Mouse (Mus musculus) heart, embryonic 11.5 days (tissue): ENCODE results near the gene Slc15a3. TPM values are rescaled to one million over a fixed set of nuclear protein-coding genes. Genes with fewer than 3 reads are reported as not detected.

ENCODE experiments used
- ATAC-seq: fragments of 200-750 bp; cut with Nextera tagmentation; replicated peaks from 2 replicates; pipeline ENCODE4 v1.8.0; 2017; ENCODE audit warnings: moderate library complexity; ENCODE audit not compliant: insufficient number of reproducible peaks, low FRiP score, low TSS enrichment
- H3K27ac ChIP-seq: fragments of 300-500 bp; sonication (generic); 2 replicates; pipeline ENCODE4 v1.5.1; 2014; ENCODE audit warnings: mild to moderate bottlenecking, low read depth, low read length
- H3K27me3 ChIP-seq: fragments of 300-500 bp; sonication (generic); 2 replicates; pipeline ENCODE4 v1.6.1; 2014; ENCODE audit warnings: mild to moderate bottlenecking, low read length, mixed read lengths; ENCODE audit not compliant: control insufficient read depth, insufficient read depth
- H3K36me3 ChIP-seq: fragments of 300-500 bp; sonication (generic); 2 replicates; pipeline ENCODE4 v1.6.1; 2014; ENCODE audit warnings: mild to moderate bottlenecking, low read length, moderate library complexity, mixed read lengths; ENCODE audit not compliant: control insufficient read depth, insufficient read depth
- H3K4me1 ChIP-seq: fragments of 300-500 bp; sonication (generic); 2 replicates; pipeline ENCODE4 v1.6.1; 2014; ENCODE audit warnings: low read length; ENCODE audit not compliant: control insufficient read depth, insufficient read depth
- H3K4me2 ChIP-seq: fragments of 300-500 bp; sonication (generic); 2 replicates; pipeline ENCODE4 v1.6.1; 2014; ENCODE audit warnings: mild to moderate bottlenecking, moderate library complexity
- H3K4me3 ChIP-seq: fragments of 300-500 bp; sonication (generic); 2 replicates; pipeline ENCODE4 v1.5.1; 2014; ENCODE audit warnings: low read depth, low read length
- H3K9ac ChIP-seq: fragments of 300-500 bp; sonication (generic); 2 replicates; pipeline ENCODE4 v1.6.1; 2014; ENCODE audit warnings: mild to moderate bottlenecking, low read depth, low read length, moderate library complexity
- H3K9me3 ChIP-seq: fragments of 300-500 bp; sonication (generic); replicated peaks from 2 replicates; pipeline ENCODE4 v1.6.1; 2016; ENCODE audit warnings: low read length; ENCODE audit not compliant: control insufficient read depth
- WGBS: fragments of 180-500 bp; shearing (Covaris S2); extraction: QIAGEN DNeasy Blood & Tissue Kit; methylation state at CpG from one replicate; pipeline ENCODE4 v1.1.7; 2014; ENCODE audit not compliant: insufficient replicate concordance; 5-methylcytosine and 5-hydroxymethylcytosine counted together
- polyA plus RNA-seq: library from polyadenylated mRNA; unstranded; fragments of >200 nt; fragmentation: Nextera tagmentation; extraction: Ambion mirVana; gene quantifications from 2 replicates; pipeline ENCODE4 v1.2.1, GENCODE M21; 2014

Gene Slc15a3
- 0.19 and 0.31 TPM in 2 replicates for polyA plus RNA-seq

DNA sequence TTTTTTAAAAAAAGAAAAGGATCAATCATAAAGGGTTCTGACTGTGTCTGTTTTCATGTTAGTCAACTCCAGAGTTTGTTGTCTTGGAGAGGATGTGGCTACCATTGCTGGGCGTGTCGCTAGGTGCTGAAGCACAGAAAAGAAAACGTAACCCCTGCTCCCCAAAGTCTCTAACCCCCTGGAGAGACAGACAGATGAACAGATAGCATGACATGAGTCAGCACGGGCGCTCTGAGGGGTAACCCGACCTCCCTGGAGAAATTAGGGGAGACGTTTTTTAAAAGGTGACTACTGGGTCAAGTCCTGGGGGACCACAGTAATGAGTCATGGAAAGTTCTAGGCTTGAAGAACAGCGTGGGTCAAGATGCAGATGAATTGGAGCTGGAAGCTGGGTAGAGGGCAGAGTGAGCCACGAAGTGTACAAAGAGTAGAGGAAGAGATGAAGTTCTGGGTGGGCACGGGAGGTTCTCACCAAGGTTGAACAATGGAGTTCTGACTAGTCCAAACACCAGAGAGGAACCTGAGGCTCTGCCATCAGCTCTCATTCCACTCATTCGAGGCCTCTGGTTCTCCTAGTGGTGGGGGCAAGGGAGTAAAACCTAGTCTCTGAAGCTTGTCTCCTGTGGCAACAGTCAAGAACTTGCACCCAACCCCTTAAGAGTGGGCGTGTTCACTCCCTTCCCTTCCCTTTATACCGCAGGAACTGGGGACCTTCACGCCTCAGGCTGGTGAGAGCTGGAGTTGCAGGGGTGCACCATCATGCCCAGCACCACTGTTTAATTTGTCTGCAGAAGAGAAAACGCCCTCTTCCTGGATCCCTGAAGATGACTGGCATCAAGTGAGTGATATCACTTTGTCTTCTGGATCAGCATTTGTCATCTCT lies at the start of gene Slc15a3:
TSS of gene Slc15a3 (plus strand) at position 718 of the 883 bp plus-strand sequence.
- no peak for ATAC-seq
- Histone ChIP-seq H3K4me1 (no peaks in the 10 kb centered on the region), H3K4me2 (no peak within 1 kb of the TSS), H3K36me3 (no peaks in the 10 kb centered on the region), H3K9me3 (no peaks in the 10 kb centered on the region), H3K27ac (no peak within 1 kb of the TSS), H3K27me3 (peaks cover 4% of the 10 kb centered on the region; the same call in 1 of the 2 replicates), H3K9ac (no peak within 1 kb of the TSS), H3K4me3 (no peak within 1 kb of the TSS)
- 71% methylated on average over 15 of the region's 15 CpGs for WGBS

GRCm38 (mm10) chr19:10790323-10790722 lies 49.2 kb upstream of the Slc15a3 start:
- no peak overlapping the region for H3K4me3 ChIP-seq
- H3K9ac ChIP-seq, result no peak overlapping the region
- no peak for ATAC-seq
- no peaks in the 10 kb centered on the region for H3K36me3 ChIP-seq
- H3K27me3 ChIP-seq, result no peaks in the 10 kb centered on the region
- WGBS, result 70% methylated on average over 9 of the region's 9 CpGs
- H3K4me2 ChIP-seq, result no peak overlapping the region
- H3K27ac ChIP-seq, result no peak overlapping the region
- H3K4me1 ChIP-seq, result no peaks in the 10 kb centered on the region; the same call in 1 of the 2 replicates
- H3K9me3 ChIP-seq, result no peaks in the 10 kb centered on the region

DNA sequence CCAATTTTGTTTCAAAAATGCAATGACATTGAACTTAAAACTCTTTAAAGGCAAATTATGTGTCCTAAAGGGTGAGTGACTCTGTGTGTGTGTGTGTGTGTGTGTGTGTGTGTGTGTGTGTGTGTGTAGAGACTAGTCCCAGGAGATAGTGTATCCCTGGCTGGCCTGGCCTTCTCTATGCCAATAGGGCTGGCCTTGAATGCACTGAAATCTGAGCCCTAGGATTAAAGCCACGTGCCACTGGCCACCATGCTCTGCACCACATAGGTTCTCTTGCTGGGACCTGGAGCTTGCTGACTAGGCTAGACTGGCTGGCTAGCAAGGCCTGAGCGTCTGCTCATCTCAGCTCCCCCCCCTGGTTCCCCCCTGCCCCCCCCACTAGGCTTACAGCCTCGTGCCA lies 46.5 kb upstream of the Slc15a3 start:
- WGBS, result 46% methylated on average over 3 of the region's 3 CpGs
- no peak overlapping the region for H3K4me3 ChIP-seq

GRCm38 (mm10) chr19:10794916-10795315 lies 44.6 kb upstream of the Slc15a3 start:
- WGBS, result 92% methylated on average over 1 of the region's 1 CpGs
- no peak overlapping the region for H3K9ac ChIP-seq

More for the DNA sequence above, 46.5 kb upstream of the Slc15a3 start:
- H3K9me3 ChIP-seq, result no peaks in the 10 kb centered on the region
- ATAC-seq, result no peak
- no peaks in the 10 kb centered on the region for H3K27me3 ChIP-seq
- no peaks in the 10 kb centered on the region for H3K36me3 ChIP-seq
- H3K27ac ChIP-seq, result no peak overlapping the region
- H3K4me1 ChIP-seq, result no peaks in the 10 kb centered on the region; the same call in 1 of the 2 replicates
- no peak overlapping the region for H3K4me2 ChIP-seq
- no peak overlapping the region for H3K9ac ChIP-seq

GRCm38 (mm10) chr19:10798576-10798975 lies 41.0 kb upstream of the Slc15a3 start:
- H3K9me3 ChIP-seq, result no peaks in the 10 kb centered on the region
- H3K4me2 ChIP-seq, result no peak overlapping the region
- no peaks in the 10 kb centered on the region for H3K36me3 ChIP-seq
- H3K9ac ChIP-seq, result no peak overlapping the region
- no peak overlapping the region for H3K27ac ChIP-seq
- 53% methylated on average over 10 of the region's 10 CpGs for WGBS
- no peak for ATAC-seq
- no peak overlapping the region for H3K4me3 ChIP-seq
- peaks cover 3% of the 10 kb centered on the region; the same call in 1 of the 2 replicates for H3K27me3 ChIP-seq
- H3K4me1 ChIP-seq, result no peaks in the 10 kb centered on the region

More at GRCm38 (mm10) chr19:10794916-10795315, 44.6 kb upstream of the Slc15a3 start:
- no peak for ATAC-seq
- H3K27ac ChIP-seq, result no peak overlapping the region
- no peaks in the 10 kb centered on the region for H3K9me3 ChIP-seq
- H3K4me2 ChIP-seq, result no peak overlapping the region
- no peaks in the 10 kb centered on the region; the same call in 1 of the 2 replicates for H3K4me1 ChIP-seq
- H3K36me3 ChIP-seq, result no peaks in the 10 kb centered on the region
- H3K4me3 ChIP-seq, result no peak overlapping the region
- peaks cover 3% of the 10 kb centered on the region; the same call in 1 of the 2 replicates for H3K27me3 ChIP-seq

DNA sequence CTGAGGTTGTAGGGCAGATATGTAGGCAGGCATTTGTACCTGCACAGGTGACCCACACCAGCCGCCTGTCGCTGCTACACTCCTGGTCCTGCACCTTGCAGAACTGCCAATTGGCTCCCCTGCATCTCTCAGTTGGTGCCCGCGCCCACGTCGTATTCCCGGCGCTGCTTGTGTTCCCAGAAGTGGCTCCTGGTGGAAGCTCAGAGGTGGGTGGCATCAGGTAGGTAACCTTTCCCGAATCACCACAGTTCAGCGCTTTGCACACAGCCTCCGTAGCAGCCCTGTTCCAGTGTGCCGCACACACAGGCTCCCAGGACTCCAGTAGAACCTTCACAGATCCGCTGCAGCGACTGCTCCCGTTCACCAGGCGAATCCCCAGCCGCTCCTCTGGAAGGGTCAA lies 40.4 kb upstream of the Slc15a3 start:
- Histone ChIP-seq H3K9ac (no peak overlapping the region), H3K9me3 (no peaks in the 10 kb centered on the region), H3K27me3 (peaks cover 3% of the 10 kb centered on the region; the same call in 1 of the 2 replicates), H3K4me2 (no peak overlapping the region), H3K36me3 (no peaks in the 10 kb centered on the region), H3K4me3 (no peak overlapping the region), H3K4me1 (no peaks in the 10 kb centered on the region), H3K27ac (no peak overlapping the region)
- no peak for ATAC-seq
- WGBS, result 89% methylated on average over 17 of the region's 17 CpGs

DNA sequence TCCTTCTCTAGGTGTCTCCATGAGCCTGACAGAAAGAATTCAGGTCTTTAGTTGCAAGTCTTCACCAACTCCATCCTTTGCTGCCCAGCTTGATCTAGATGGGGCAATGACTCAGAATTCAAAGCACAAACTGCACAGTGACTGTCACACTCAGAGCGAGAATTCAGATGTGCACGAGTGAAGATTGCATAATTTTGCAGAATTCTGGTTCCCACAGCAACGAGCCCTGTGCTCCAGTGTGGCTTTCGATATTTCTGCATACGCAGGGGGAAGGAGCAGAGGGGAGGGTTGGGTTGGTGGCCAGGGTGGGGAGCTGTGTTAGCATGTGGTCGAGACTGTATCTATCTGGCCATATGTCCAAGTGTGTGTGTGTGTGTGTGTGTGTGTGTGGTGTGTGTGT lies 38.5 kb upstream of the Slc15a3 start:
- H3K9ac ChIP-seq, result no peak overlapping the region
- H3K4me2 ChIP-seq, result no peak overlapping the region
- 72% methylated on average over 6 of the region's 6 CpGs for WGBS
- H3K27ac ChIP-seq, result no peak overlapping the region
- no peaks in the 10 kb centered on the region for H3K9me3 ChIP-seq
- peaks cover 3% of the 10 kb centered on the region; the same call in 1 of the 2 replicates for H3K27me3 ChIP-seq
- no peak for ATAC-seq
- H3K4me1 ChIP-seq, result no peaks in the 10 kb centered on the region
- no peaks in the 10 kb centered on the region for H3K36me3 ChIP-seq
- H3K4me3 ChIP-seq, result no peak overlapping the region

DNA sequence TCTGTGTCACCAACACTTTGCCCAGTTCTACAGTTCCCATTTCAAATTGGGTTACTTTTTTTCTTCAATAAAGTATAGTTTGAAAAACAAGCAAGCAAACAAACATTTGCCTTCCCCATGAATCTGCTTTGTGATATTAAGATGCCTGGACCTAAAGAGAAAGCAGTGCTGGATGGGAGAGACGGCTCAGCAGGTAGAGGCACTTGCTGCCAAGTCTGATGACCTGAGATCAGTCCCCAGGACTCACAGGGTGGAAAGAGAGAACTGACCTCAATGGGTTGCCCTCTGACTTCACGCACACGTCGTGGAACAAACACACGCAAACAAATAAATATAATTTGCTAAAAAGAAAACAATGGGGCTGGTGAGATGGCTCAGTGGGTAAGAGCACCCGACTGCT lies 37.6 kb upstream of the Slc15a3 start:
- Histone ChIP-seq H3K9me3 (no peaks in the 10 kb centered on the region), H3K27ac (no peak overlapping the region), H3K36me3 (no peaks in the 10 kb centered on the region), H3K27me3 (peaks cover 3% of the 10 kb centered on the region; the same call in 1 of the 2 replicates), H3K9ac (no peak overlapping the region), H3K4me2 (no peak overlapping the region), H3K4me3 (no peak overlapping the region), H3K4me1 (no peaks in the 10 kb centered on the region)
- 79% methylated on average over 6 of the region's 6 CpGs for WGBS
- no peak for ATAC-seq
